Mouse (Mus musculus) liver, embryonic 11.5 days (tissue): ENCODE results near the gene E2f7. TPM values are rescaled to one million over a fixed set of nuclear protein-coding genes. Genes with fewer than 3 reads are reported as not detected.

Source experiments
- ATAC-seq: fragments of 200-750 bp; cut with Nextera tagmentation; replicated peaks from 2 replicates; pipeline ENCODE4 v1.8.0; 2017; ENCODE audit warnings: moderate number of reproducible peaks, mild to moderate bottlenecking, moderate TSS enrichment, moderate library complexity; ENCODE audit not compliant: low FRiP score
- DNase-seq: peaks from one replicate; pipeline ENCODE4 v3.0.0-alpha.2; 2017; ENCODE audit warnings: low spot score
- H3K27ac ChIP-seq: fragments of 300-500 bp; sonication (generic); 2 replicates; pipeline ENCODE4 v1.5.1; 2014; ENCODE audit warnings: mild to moderate bottlenecking, low read depth, low read length, control low read depth
- H3K27me3 ChIP-seq: fragments of 300-500 bp; sonication (generic); replicated peaks from 2 replicates; pipeline ENCODE4 v1.6.1; 2014; ENCODE audit warnings: low read length, mixed read lengths; ENCODE audit not compliant: control insufficient read depth, insufficient read depth
- H3K36me3 ChIP-seq: fragments of 300-500 bp; sonication (generic); 2 replicates; pipeline ENCODE4 v1.6.1; 2014; ENCODE audit warnings: mild to moderate bottlenecking, low read length, moderate library complexity, mixed read lengths; ENCODE audit not compliant: control insufficient read depth, insufficient read depth
- H3K4me1 ChIP-seq: fragments of 300-500 bp; sonication (generic); replicated peaks from 2 replicates; pipeline ENCODE4 v1.6.1; 2014; ENCODE audit warnings: low read length, mixed read lengths; ENCODE audit not compliant: control insufficient read depth, insufficient read depth
- H3K4me2 ChIP-seq: fragments of 300-500 bp; sonication (generic); 2 replicates; pipeline ENCODE4 v1.6.1; 2014; ENCODE audit warnings: mild to moderate bottlenecking, control low read depth, moderate library complexity
- H3K4me3 ChIP-seq: fragments of 300-500 bp; sonication (generic); 2 replicates; pipeline ENCODE4 v1.5.1; 2014; ENCODE audit warnings: low read depth, low read length, control low read depth
- H3K9ac ChIP-seq: fragments of 300-500 bp; sonication (generic); 2 replicates; pipeline ENCODE4 v1.6.1; 2014; ENCODE audit warnings: low read depth, low read length, control low read depth
- H3K9me3 ChIP-seq: fragments of 300-500 bp; sonication (generic); 2 replicates; pipeline ENCODE4 v1.6.1; 2016; ENCODE audit warnings: low read length, inconsistent platforms, mixed read lengths; ENCODE audit not compliant: control insufficient read depth
- WGBS: fragments of 180-500 bp; shearing (Covaris S2); extraction: QIAGEN DNeasy Blood & Tissue Kit; methylation state at CpG from one replicate; pipeline ENCODE4 v1.1.7; 2014; 5-methylcytosine and 5-hydroxymethylcytosine counted together
- polyA plus RNA-seq: library from polyadenylated mRNA; unstranded; fragments of >200 nt; fragmentation: Nextera tagmentation; extraction: Ambion mirVana; gene quantifications from 2 replicates; pipeline ENCODE4 v1.2.1, GENCODE M21; 2014

E2f7 gene
- polyA plus RNA-seq, 1 experiment from 2014 or later: 18.8 TPM

DNA sequence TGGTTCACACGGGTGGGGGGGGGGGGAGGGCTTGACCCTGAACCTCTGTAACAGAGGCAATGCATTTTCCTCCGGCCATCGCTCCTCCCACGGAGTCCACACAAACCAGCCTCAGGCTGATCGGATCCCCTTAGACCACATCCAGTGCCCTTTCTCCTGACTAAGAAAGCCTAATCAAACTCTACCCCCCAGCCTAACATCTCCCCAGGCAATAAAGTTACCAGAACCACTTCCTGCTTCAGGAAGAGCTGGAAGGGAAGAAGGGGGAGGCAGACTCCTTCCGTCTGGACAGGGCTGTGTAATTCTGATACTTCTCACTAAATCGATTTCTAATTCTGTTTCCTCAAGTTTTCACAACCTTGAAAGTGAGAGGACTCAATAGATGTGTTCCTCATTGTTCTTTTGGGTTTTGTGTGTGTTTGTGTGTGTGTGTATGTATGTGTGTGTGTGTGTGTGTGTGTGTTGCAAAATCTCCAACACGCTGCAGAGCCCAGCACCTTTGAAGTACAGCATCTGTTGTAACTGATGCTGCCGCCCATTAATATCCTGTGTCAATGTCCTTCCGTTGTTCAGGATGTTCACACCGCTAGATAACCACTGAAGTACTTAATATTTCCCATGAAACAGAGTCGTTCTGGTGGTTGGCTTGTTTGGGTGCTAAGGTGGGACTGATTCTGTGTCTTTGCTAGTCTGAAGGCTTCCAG is 43.0 kb downstream of the E2f7 start:
- no peak overlapping the region for H3K9ac ChIP-seq
- peaks cover 4% of the 10 kb centered on the region for H3K4me1 ChIP-seq
- no peaks in the 10 kb centered on the region for H3K27me3 ChIP-seq
- 0 out of 2 replicates have a peak, but pooled peaks cover 7% of the 10 kb centered on the region for H3K36me3 ChIP-seq
- no peak overlapping the region for H3K4me2 ChIP-seq
- ATAC-seq (peak; percentile 43), DNase-seq (no peak)
- H3K27ac ChIP-seq: no peak overlapping the region
- H3K9me3 ChIP-seq: no peaks in the 10 kb centered on the region
- H3K4me3 ChIP-seq: no peak overlapping the region
- 39% methylated on average over 12 of the region's 12 CpGs for WGBS

DNA sequence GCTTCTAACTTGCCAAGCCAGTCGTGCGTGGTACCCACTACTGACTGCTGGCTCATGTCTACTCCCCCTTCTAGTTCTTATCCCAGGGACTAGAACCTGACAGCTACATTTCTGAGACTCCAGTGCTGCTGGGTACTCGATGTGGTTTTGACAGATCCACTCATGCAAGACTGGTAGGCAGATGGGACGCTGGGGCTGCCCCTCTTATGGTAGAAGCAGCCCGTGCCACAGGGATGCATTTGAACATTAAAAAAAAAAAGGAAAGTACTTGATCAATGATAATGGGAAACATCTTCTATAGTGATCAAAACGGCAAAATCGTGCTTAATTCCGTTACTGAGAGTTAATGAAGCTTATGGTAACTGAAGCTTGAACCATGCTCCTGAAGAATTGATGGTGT is 44.4 kb downstream of the E2f7 start:
- no peaks in the 10 kb centered on the region for H3K9me3 ChIP-seq
- no peak overlapping the region for H3K4me2 ChIP-seq
- ATAC-seq (no peak), DNase-seq (no peak)
- WGBS: 89% methylated on average over 8 of the region's 8 CpGs
- no peak overlapping the region for H3K27ac ChIP-seq
- H3K36me3 ChIP-seq: 0 out of 2 replicates have a peak, but pooled peaks cover 3% of the 10 kb centered on the region
- H3K9ac ChIP-seq: no peak overlapping the region
- H3K4me3 ChIP-seq: no peak overlapping the region
- peaks cover 9% of the 10 kb centered on the region for H3K4me1 ChIP-seq
- H3K27me3 ChIP-seq: no peaks in the 10 kb centered on the region

DNA sequence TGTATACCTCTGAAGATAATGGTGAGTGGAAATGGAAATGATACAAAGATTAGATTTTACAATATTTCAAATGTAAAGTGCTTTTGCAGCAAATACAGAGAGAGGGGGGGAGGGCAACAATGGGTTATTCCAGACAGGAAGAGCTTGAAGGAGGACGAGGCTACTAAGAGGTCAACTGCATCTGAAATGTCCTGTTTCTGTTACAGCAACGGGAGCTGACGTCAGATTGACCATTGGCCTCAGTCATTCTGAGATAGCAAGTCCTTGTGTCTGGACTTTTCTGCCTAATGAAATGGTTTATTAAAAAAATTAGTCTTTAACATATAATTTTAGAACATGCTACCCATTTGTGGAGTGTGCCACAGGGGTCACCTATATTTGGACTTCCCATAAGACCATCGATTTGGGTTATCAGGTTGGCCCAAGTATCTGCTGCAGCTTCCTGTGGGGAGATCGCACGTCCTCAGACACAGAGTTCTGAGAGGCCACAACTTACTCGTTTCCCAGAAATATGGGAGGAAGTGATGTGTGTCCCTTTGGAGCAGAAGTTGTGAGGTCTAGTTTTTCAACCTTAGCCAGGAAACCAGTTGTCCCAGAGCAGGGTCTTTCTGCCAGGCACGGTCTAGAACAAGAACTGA is 48.0 kb downstream of the E2f7 start:
- Histone ChIP-seq H3K36me3 (no peaks in the 10 kb centered on the region), H3K27me3 (no peaks in the 10 kb centered on the region), H3K4me3 (no peak overlapping the region), H3K4me1 (peaks cover 12% of the 10 kb centered on the region), H3K4me2 (peak overlapping the region; percentile 13; the same call in 1 of the 2 replicates), H3K27ac (no peak overlapping the region), H3K9me3 (no peaks in the 10 kb centered on the region), H3K9ac (no peak overlapping the region)
- 35% methylated on average over 8 of the region's 8 CpGs for WGBS
- DNase-seq (no peak), ATAC-seq (peak; percentile 66; the same call in 1 of the 2 replicates)

DNA sequence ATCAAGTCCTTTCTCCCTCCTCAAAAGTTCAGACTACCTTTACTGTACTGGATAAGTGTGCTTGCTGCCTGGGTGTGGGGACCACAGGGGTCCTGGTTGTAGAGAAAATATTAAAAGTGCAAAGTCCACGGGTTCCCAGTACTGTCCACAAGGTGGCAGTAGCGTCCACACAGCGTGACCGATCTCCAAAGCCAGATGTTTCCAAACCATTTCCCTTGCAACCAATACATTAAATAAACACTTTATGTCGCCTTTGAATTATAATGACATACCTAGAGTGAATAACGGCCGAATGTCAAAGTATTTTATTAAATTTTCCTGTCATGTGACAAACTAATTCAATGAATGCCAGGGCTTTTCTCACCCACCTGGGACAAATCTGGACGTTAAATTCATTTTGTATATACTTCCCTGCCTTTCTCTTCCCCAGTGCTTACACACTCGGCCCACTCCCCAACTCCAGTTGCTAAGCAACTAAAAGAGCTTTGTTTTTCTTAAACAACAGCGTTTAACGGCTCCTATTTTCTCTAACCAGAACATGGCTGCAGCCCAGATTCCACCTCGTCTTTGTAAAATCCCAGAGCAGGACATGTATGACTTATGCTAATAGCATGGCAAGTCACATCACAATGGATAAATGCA is 49.4 kb downstream of the E2f7 start:
- no peak overlapping the region for H3K9ac ChIP-seq
- no peak overlapping the region for H3K27ac ChIP-seq
- WGBS: 21% methylated on average over 12 of the region's 12 CpGs
- H3K4me3 ChIP-seq: no peak overlapping the region
- H3K27me3 ChIP-seq: no peaks in the 10 kb centered on the region
- DNase-seq (peak; percentile 55), ATAC-seq (peak; percentile 48; the same call in 1 of the 2 replicates)
- H3K36me3 ChIP-seq: no peaks in the 10 kb centered on the region
- H3K4me1 ChIP-seq: peaks cover 12% of the 10 kb centered on the region
- peak overlapping the region; percentile 37 for H3K4me2 ChIP-seq
- no peaks in the 10 kb centered on the region for H3K9me3 ChIP-seq

DNA sequence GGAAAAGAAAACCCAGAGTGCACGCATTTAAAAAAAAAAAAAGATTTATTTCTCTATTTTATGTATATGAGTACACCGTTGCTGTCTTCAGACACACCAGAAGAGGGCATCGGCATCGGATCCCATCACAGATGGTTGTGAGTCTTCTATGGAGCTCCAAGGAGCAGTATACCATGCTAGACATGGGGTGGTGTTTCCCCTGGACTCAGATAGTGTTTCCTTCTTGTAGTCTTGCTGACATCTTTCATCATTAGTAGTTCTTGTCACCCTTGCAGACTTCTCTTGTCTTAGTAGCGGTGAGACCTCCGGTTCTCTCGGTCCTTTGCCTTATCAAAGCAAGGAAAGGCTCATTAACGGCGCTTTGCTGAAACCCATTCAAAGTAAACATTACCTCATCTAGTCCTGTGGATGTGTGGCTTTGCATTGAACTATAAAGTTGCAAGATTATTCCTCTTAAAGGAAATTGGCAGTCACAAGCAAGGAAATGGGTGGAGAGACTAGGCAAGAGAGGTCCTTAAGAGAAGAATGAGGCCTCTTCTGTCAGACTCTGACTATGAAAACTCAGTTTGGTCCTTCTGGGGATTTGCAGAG is 50.1 kb downstream of the E2f7 start:
- Histone ChIP-seq H3K4me3 (no peak overlapping the region), H3K27me3 (no peaks in the 10 kb centered on the region), H3K4me1 (peaks cover 12% of the 10 kb centered on the region), H3K9ac (no peak overlapping the region), H3K9me3 (no peaks in the 10 kb centered on the region), H3K4me2 (no peak overlapping the region; the same call in 1 of the 2 replicates), H3K36me3 (no peaks in the 10 kb centered on the region), H3K27ac (no peak overlapping the region)
- no peak for DNase-seq
- WGBS: 64% methylated on average over 9 of the region's 9 CpGs
- ATAC-seq: no peak

DNA sequence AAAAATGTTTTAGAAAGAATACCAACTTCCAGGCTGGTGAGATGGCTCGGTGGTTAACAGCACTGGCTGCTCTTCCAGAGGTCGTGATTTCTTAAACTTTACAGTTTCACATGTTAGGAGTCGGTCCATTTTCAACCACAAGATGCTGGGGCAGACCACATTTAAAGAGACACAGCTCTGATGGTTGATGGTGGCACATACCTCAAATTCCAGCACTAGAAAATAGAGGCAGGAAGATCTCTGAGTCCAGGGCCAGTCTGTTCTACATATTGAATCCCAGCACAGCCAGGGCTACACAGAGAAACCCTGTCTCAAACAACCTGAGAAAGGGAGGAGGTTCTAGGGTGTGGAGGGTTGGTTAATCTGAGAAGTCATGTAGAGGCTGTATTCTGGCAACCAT is 56.1 kb downstream of the E2f7 start:
- ATAC-seq: no peak
- DNase-seq: peak; percentile 15
- 70% methylated on average over 3 of the region's 3 CpGs for WGBS
- Histone ChIP-seq H3K4me3 (no peak overlapping the region), H3K27ac (no peak overlapping the region), H3K36me3 (no peaks in the 10 kb centered on the region), H3K27me3 (no peaks in the 10 kb centered on the region), H3K9me3 (no peaks in the 10 kb centered on the region), H3K4me1 (no peaks in the 10 kb centered on the region), H3K9ac (no peak overlapping the region), H3K4me2 (no peak overlapping the region)

DNA sequence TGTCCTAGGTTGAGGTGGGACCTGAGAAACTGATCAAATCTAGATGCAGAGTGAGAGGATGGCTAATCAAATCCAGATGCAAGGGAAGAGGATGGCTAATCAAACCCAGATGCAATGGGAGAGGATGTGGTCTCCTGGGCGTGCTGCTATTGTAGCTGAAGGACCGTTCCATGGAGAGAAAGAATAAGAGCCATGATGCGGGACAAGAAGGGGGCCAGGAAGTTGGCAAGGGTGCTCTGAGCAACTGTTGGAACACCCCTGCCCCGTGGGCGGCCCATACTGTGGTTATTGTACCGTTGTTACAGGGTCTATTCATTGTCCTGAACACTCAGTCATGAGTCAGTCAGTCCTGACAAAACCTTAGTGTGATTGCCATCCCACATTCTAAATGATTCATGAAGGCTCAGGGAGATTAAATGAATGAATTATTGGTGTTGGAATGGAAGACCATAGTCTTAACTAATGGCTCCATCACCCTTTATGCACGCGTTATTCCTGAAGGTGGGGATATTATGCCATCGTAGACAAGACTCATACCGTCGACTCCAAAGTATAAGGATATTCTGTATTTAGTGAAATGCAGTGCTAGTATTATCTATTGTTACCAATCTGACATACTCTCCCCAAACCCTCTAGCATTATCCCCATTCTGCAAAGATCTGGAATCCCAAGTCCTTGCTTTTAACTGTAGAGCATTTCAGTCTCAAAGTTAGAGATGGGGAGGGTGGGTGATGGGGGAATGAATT is 59.2 kb downstream of the E2f7 start:
- Histone ChIP-seq H3K36me3 (no peaks in the 10 kb centered on the region), H3K27ac (no peak overlapping the region), H3K9me3 (no peaks in the 10 kb centered on the region), H3K4me3 (no peak overlapping the region), H3K27me3 (no peaks in the 10 kb centered on the region), H3K9ac (no peak overlapping the region), H3K4me2 (no peak overlapping the region), H3K4me1 (no peaks in the 10 kb centered on the region)
- ATAC-seq (no peak), DNase-seq (peak; percentile 15)
- WGBS: 82% methylated on average over 11 of the region's 11 CpGs

DNA sequence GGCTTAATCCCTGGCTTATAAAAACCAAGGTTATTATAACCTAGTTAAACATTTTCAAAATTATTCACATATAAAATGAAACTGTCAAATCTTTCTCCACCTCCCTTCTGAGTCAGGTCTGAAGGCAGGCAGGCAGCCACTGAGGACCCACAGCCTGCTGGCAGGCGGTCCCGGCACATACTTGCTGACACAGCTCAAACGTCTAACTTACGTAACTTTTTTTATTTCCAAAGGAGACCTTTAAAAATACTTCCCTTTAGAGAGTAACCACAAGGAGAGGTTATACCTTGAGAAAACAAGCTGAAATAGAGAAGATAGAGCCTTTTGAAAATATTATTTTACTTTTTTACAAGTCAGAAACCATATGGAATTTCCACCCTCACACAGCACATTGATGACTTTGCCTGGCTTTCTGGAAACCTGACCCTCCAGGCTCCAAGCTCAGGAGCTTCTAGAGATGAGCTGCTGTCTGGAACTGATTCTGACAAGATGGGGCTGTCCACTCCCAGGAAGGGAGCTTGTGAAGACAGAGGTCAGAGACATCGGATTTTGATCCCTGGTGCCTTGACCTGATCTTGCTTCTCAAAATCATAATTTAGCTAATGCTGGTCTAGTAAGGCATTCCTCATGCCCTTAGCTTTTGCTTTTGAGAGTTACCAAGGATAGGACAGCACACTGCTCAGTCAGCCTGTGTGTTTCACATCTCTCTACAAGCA is 59.9 kb downstream of the E2f7 start:
- no peaks in the 10 kb centered on the region for H3K36me3 ChIP-seq
- H3K4me3 ChIP-seq: no peak overlapping the region
- H3K4me2 ChIP-seq: no peak overlapping the region
- H3K9ac ChIP-seq: no peak overlapping the region
- peak; percentile 19 for DNase-seq
- H3K9me3 ChIP-seq: no peaks in the 10 kb centered on the region
- no peaks in the 10 kb centered on the region for H3K4me1 ChIP-seq
- no peak overlapping the region for H3K27ac ChIP-seq
- 54% methylated on average over 5 of the region's 5 CpGs for WGBS
- H3K27me3 ChIP-seq: no peaks in the 10 kb centered on the region
- ATAC-seq: no peak
